Mouse (Mus musculus): ENCODE data around the gene Tmtc2.

DNA sequence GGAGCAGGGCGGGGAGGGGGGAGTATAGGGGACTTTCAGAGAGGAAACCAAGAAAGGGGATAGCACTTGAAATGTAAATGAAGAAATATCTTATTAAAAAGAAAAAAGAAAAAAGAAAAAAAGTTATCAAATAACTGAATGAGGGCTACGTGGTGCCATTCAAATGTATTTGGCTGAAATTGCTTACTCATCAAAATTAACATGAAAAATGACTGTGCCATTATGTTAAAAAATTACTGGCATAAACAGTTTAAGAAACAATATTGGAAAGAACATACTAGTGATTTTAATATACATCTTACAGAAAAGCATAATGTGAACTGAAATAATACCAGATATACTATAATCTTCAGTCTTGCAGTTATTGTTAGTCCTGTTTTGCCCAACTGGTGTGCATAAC lies 378.9 kb downstream of the Tmtc2 start:
- no peak for TF ChIP-seq CTCF (IDR thresholded peaks at IDR 0.05; ENCODE audit: borderline replicate concordance, insufficient read depth, low read depth, low read length)
- TF ChIP-seq POLR2A (IDR thresholded peaks at IDR 0.05; ENCODE audit: borderline replicate concordance, insufficient read depth, low read length), result no peak
